Comparison of ENCODE assay signal across 9 mouse cellular contexts in the genomic region with DNA sequence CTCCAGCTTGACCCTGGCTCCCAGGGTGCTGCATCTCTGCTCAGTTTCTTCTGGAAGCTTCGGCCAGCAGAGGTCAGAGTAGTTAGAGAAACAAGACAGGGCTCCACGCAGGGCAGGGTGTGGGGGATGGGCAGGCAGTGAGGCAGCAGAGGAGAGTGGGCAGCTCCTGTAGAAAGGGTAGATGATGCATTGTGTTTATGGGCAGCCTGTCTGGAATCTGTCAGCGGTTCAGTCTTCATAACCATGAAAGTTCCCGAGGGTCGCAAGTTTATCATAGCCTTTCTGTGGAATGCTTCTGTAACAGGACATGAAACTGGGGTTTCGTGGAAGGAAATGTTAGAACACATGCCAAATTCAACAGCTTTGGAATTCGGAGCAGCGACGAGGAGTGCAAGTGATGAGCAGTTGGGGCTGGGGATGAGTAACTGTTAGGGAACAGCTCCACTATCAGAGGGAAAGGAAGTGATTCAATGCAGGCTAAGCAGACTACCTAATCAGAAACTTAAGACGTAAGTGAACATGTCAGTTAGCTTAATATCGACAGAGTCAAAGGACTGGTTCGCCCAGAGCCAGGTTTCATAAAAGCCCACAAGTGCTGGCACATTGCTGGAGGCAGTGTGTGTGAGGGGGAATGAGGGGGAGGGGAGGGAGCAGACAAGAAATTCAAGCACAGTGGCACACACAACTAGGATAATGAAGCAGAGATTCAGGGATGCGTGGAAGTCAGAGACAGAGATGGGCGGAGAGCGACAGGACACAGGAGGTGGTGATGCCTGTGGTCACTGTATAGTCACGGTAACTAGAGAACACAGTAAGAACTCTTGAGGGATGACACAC. TPM values are rescaled to one million over a fixed set of nuclear protein-coding genes. Genes with fewer than 3 reads are reported as not detected.
DNase-seq lines count a peak whose midpoint lies in the region; ATAC-seq and TF ChIP-seq lines count a peak whose summit lies in the region.
"Had no signal": no experiment of that assay in that cellular context is flagged by ENCODE, and none has a peak within 500 bp of the region (broad histone marks: within the 10 kb centered on the region; RNA-seq: fewer than 3 reads in every experiment).

No protein-coding gene starts in this region.

- no peak overlapping the region for H3K4me3 ChIP-seq in hindbrain, embryonic 12.5 days
- no peak overlapping the region for H3K4me3 ChIP-seq in hindbrain, embryonic 16.5 days (ENCODE audit: low read length)
- no peak overlapping the region for H3K4me3 ChIP-seq in liver, embryonic 14.5 days (ENCODE audit: insufficient read depth in 1 of 2, low read depth in 2 of 2, low read length in 2 of 2)
- H3K4me3 ChIP-seq in small intestine, adult 2 months (ENCODE audit: low read depth, low read length) = no peak overlapping the region

- 0 out of 2 replicates have a peak, but pooled peaks have one; percentile 22 for TF ChIP-seq CTCF in liver, embryonic 14.5 days (IDR thresholded peaks at IDR 0.05; ENCODE audit: low read depth)
- peak; percentile 28; the same call in 1 of the 2 replicates for TF ChIP-seq CTCF in small intestine, adult 2 months (IDR thresholded peaks at IDR 0.05; ENCODE audit: extremely low read depth, insufficient read length, insufficient replicate concordance, low read depth, low read length)

- WGBS in hindbrain, embryonic 12.5 days = 53% methylated on average over 16 of the region's 16 CpGs
- 60% methylated on average over 16 of the region's 16 CpGs for WGBS in hindbrain, embryonic 16.5 days
- WGBS in liver, embryonic 14.5 days (ENCODE audit: insufficient replicate concordance) = 58% methylated on average over 16 of the region's 16 CpGs
- 63% methylated on average over 16 of the region's 16 CpGs for WGBS in small intestine, adult 2 months

- DNase-seq in adrenal gland, adult 2 months = peak; percentile 49
- DNase-seq in frontal cortex, postnatal 14 days (ENCODE audit: low spot score in 2 of 2) = peak; percentile 6 to 10
- DNase-seq in kidney, adult 8-10 months = peak; percentile 49 to 54
- DNase-seq in liver, embryonic 14.5 days (ENCODE audit: low read depth in 3 of 3, low spot score in 3 of 3) = no peak
- DNase-seq in neural tube, embryonic 10.5 days (ENCODE audit: extremely low spot score, low spot score) = no peak

- no peaks in the 10 kb centered on the region for H3K27me3 ChIP-seq in hindbrain, embryonic 12.5 days
- no peaks in the 10 kb centered on the region for H3K27me3 ChIP-seq in hindbrain, embryonic 16.5 days (replicated peaks; ENCODE audit: control insufficient read depth, insufficient read depth, low read length)
- no peaks in the 10 kb centered on the region for H3K27me3 ChIP-seq in liver, embryonic 14.5 days (ENCODE audit: control insufficient read depth, insufficient read depth, low read length)
- H3K27me3 ChIP-seq in small intestine, adult 2 months (ENCODE audit: control insufficient read depth, insufficient read depth, low read length) = no peaks in the 10 kb centered on the region

- no peak overlapping the region for H3K4me2 ChIP-seq in hindbrain, embryonic 12.5 days (replicated peaks)
- no peak overlapping the region for H3K4me2 ChIP-seq in hindbrain, embryonic 16.5 days (ENCODE audit: low read length)
- no peak overlapping the region for H3K4me2 ChIP-seq in liver, embryonic 14.5 days (ENCODE audit: low read depth)

- 0 out of 2 replicates have a peak, but pooled peaks cover 3% of the 10 kb centered on the region for H3K4me1 ChIP-seq in hindbrain, embryonic 12.5 days
- H3K4me1 ChIP-seq in hindbrain, embryonic 16.5 days (ENCODE audit: control insufficient read depth, insufficient read depth, low read depth, low read length) = no peaks in the 10 kb centered on the region
- H3K4me1 ChIP-seq in liver, embryonic 14.5 days (replicated peaks; ENCODE audit: control insufficient read depth in 2 of 2, insufficient read depth in 2 of 2, low read length in 1 of 2) = peaks cover 0 to 6% of the 10 kb centered on the region in 2 experiments; a peak in 2 of 4 replicates
- no peaks in the 10 kb centered on the region for H3K4me1 ChIP-seq in small intestine, adult 2 months (ENCODE audit: control insufficient read depth, insufficient read depth, insufficient read length, low read length)

- H3K27ac ChIP-seq in hindbrain, embryonic 12.5 days = no peak overlapping the region
- no peak overlapping the region for H3K27ac ChIP-seq in hindbrain, embryonic 16.5 days (ENCODE audit: low read depth, low read length)
- no peak overlapping the region for H3K27ac ChIP-seq in liver, embryonic 14.5 days
- no peak overlapping the region for H3K27ac ChIP-seq in small intestine, adult 2 months (ENCODE audit: insufficient read depth, low read depth, low read length)

- no peak for TF ChIP-seq EP300 in liver, embryonic 14.5 days (IDR thresholded peaks at IDR 0.05; ENCODE audit: low read depth)

- H3K36me3 ChIP-seq in hindbrain, embryonic 12.5 days = no peaks in the 10 kb centered on the region
- H3K36me3 ChIP-seq in hindbrain, embryonic 16.5 days (ENCODE audit: control insufficient read depth, insufficient read depth, low read length) = no peaks in the 10 kb centered on the region
- no peaks in the 10 kb centered on the region for H3K36me3 ChIP-seq in liver, embryonic 14.5 days (replicated peaks; ENCODE audit: control insufficient read depth, insufficient read depth, low read depth)
- H3K36me3 ChIP-seq in small intestine, adult 2 months (ENCODE audit: control insufficient read depth, insufficient read depth, low read length) = no peaks in the 10 kb centered on the region

- H3K9ac ChIP-seq in hindbrain, embryonic 12.5 days = no peak overlapping the region
- no peak overlapping the region for H3K9ac ChIP-seq in hindbrain, embryonic 16.5 days (ENCODE audit: low read depth, low read length)
- no peak overlapping the region for H3K9ac ChIP-seq in liver, embryonic 14.5 days (replicated peaks)

- no peak for TF ChIP-seq POLR2A in small intestine, adult 2 months (IDR thresholded peaks at IDR 0.05; ENCODE audit: low read depth, low read length)

- 0 out of 2 replicates have a peak, but pooled peaks have one; percentile 16 for ATAC-seq in hindbrain, embryonic 12.5 days (ENCODE audit: low FRiP score)
- ATAC-seq in hindbrain, embryonic 16.5 days = no peak
- ATAC-seq in liver, embryonic 14.5 days (ENCODE audit: insufficient read depth) = no peak

- H3K9me3 ChIP-seq in hindbrain, embryonic 12.5 days (replicated peaks) = no peaks in the 10 kb centered on the region
- H3K9me3 ChIP-seq in hindbrain, embryonic 16.5 days (ENCODE audit: control insufficient read depth, low read length) = no peaks in the 10 kb centered on the region
- no peaks in the 10 kb centered on the region for H3K9me3 ChIP-seq in liver, embryonic 14.5 days (ENCODE audit: control insufficient read depth, low read length)

RNA-seq across cellular contexts. Expression of a gene that starts 8.0 kb away (rescaled TPM):
- 0.06 and 0.09 TPM in 2 replicates for polyA plus RNA-seq in hindbrain, embryonic 12.5 days (2016; fragmentation: Nextera tagmentation; extraction: Ambion mirVana)
- not detected in 2 replicates for polyA plus RNA-seq in hindbrain, embryonic 16.5 days (2015; fragmentation: Nextera tagmentation; extraction: Ambion mirVana)
- under 1 TPM; 0.32 to 0.79 TPM for total RNA-seq in adrenal gland, adult 2 months (2021)
- 0.03 TPM in 1 of 2 replicates, not detected in the other for polyA plus RNA-seq in adrenal gland, adult 2 months (2012; rRNA removed)
- 0.02 TPM in 1 of 2 replicates, not detected in the other for polyA plus RNA-seq in liver, embryonic 14.5 days (2012; rRNA removed)
- polyA plus RNA-seq in liver, embryonic 14.5 days (2014; fragmentation: Nextera tagmentation; extraction: Ambion mirVana) = 0.04 and 0.08 TPM in 2 replicates
- 0.04 and 0.25 TPM in 2 replicates for polyA plus RNA-seq in small intestine, adult 2 months (2012; rRNA removed)
- polyA plus RNA-seq: neural tube, embryonic 14.5 days had no signal

Comparison
In these comparisons a context has a peak if more than half of its experiments do, and no peak if none do; other contexts are left out.
1. DNase-seq: peak in adrenal gland, adult 2 months (single experiment), frontal cortex, postnatal 14 days (2 of 2) and kidney, adult 8-10 months (2 of 2); none in liver, embryonic 14.5 days (0 of 3) and neural tube, embryonic 10.5 days (single experiment).